In the genomic region with DNA sequence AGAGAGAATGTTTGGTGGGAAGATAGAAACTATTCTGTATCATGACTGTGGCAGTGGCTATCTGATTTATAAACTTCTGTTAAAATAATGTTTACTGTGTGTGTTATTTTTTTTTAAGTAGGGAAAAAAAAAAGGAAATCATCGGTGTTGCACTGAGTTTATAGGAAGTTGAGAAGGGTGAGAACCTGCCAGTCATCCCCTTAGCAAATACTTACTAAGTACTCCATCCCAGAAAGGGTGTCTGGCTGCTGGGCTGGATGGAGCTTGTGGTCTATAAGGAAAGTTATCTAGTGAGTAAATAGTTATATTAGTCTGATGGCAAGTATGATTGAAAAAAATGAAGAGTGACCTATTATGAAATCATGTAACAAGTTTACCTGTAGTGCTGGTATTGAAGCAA, we compare ENCODE assay signal across 24 mouse cellular contexts.
"Had no signal": no experiment of that assay in that cellular context is flagged by ENCODE, and none has a peak within 500 bp of the region (broad histone marks: within the 10 kb centered on the region; RNA-seq: fewer than 3 reads in every experiment).

No protein-coding gene starts in this region.

- ATAC-seq: hindbrain, embryonic 16.5 days; inflammation-experienced regulatory T-cells, adult 6 months; intestine, embryonic 15.5 days; intestine, postnatal 0 days had no signal

- H3K36me3 ChIP-seq: heart, embryonic 10.5 days; heart, embryonic 12.5 days; hindbrain, embryonic 10.5 days; hindbrain, embryonic 12.5 days; intestine, embryonic 15.5 days; limb, embryonic 13.5 days; limb, embryonic 15.5 days had no signal

- H3K27ac ChIP-seq: heart, embryonic 10.5 days; hindbrain, embryonic 10.5 days; hindbrain, embryonic 12.5 days; hindbrain, embryonic 14.5 days; intestine, embryonic 15.5 days; layer of hippocampus, adult 2 months; limb, embryonic 13.5 days; limb, embryonic 15.5 days had no signal

- H3K9ac ChIP-seq: heart, embryonic 12.5 days; hindbrain, embryonic 12.5 days; hindbrain, embryonic 14.5 days; intestine, embryonic 15.5 days; limb, embryonic 13.5 days; limb, embryonic 15.5 days had no signal

- H3K4me2 ChIP-seq: heart, embryonic 12.5 days; hindbrain, embryonic 12.5 days; hindbrain, embryonic 14.5 days; intestine, embryonic 15.5 days; limb, embryonic 13.5 days; limb, embryonic 15.5 days had no signal

- DNase-seq: gastrocnemius, postnatal 14 days; gastrocnemius, postnatal 36 days; heart, adult 18-20 months; heart, postnatal 10 days; heart, postnatal 4 days; kidney, adult 18-20 months; kidney, adult 8-10 months; kidney, postnatal 10 days; kidney, postnatal 25 days; kidney, postnatal 4 days; layer of hippocampus, postnatal 36 days; left cerebral cortex, postnatal 4 days had no signal

- H3K4me1 ChIP-seq: heart, embryonic 10.5 days; heart, embryonic 12.5 days; hindbrain, embryonic 10.5 days; hindbrain, embryonic 12.5 days; intestine, embryonic 15.5 days; limb, embryonic 13.5 days; limb, embryonic 15.5 days had no signal

- H3K27me3 ChIP-seq: heart, embryonic 12.5 days; hindbrain, embryonic 12.5 days; intestine, embryonic 15.5 days; limb, embryonic 13.5 days; limb, embryonic 15.5 days had no signal

- H3K9me3 ChIP-seq: heart, embryonic 10.5 days; heart, embryonic 12.5 days; hindbrain, embryonic 10.5 days; hindbrain, embryonic 12.5 days; intestine, embryonic 15.5 days; limb, embryonic 13.5 days; limb, embryonic 15.5 days had no signal

- H3K4me3 ChIP-seq: heart, embryonic 10.5 days; heart, embryonic 12.5 days; hindbrain, embryonic 10.5 days; hindbrain, embryonic 12.5 days; intestine, embryonic 15.5 days; layer of hippocampus, adult 2 months; limb, embryonic 13.5 days; limb, embryonic 15.5 days had no signal
